Mouse (Mus musculus): ENCODE measurements at regions not wholly inside any gene's neighbourhood (a gene's known extent, or its start where the extent isn't known, plus 50 kb on each side); places are given as distances from the start of the nearest gene placed in this dataset.
"Not testable (repeated sequence)": the region's sequence is repeated elsewhere in the genome, so short reads cannot be mapped to it uniquely, and the experiment has no call there.

GRCm38 (mm10) chr10:117449416-117450239, 69.8 kb upstream of the Cpsf6 start:
- DNase-seq (ENCODE audit: low read depth, low spot score), result no peak

GRCm38 (mm10) chr10:117448783-117449182, 69.0 kb upstream of the Cpsf6 start:
- not testable (repeated sequence) for DNase-seq (ENCODE audit: low read depth, low spot score)

- no peak for DNase-seq (ENCODE audit: low read depth, low spot score)
Observed at GRCm38 (mm10) chr10:117447626-117448025, 67.8 kb upstream of the Cpsf6 start.

- DNase-seq (ENCODE audit: low read depth, low spot score), result no peak
Observed at GRCm38 (mm10) chr10:117447206-117447605, 67.4 kb upstream of the Cpsf6 start.

GRCm38 (mm10) chr10:117446776-117447175, 67.0 kb upstream of the Cpsf6 start:
- DNase-seq (ENCODE audit: low read depth, low spot score), result no peak

GRCm38 (mm10) chr10:117445801-117446490, 66.1 kb upstream of the Cpsf6 start:
- DNase-seq (ENCODE audit: low read depth, low spot score), result no peak

- DNase-seq (ENCODE audit: low read depth, low spot score), result no peak
Observed at GRCm38 (mm10) chr10:117445181-117445790, 65.5 kb upstream of the Cpsf6 start.

GRCm38 (mm10) chr10:117444761-117445160, 64.9 kb upstream of the Cpsf6 start:
- DNase-seq (ENCODE audit: low read depth, low spot score), result no peak

- DNase-seq (ENCODE audit: low read depth, low spot score), result no peak
Observed at GRCm38 (mm10) chr10:117443426-117444350, 63.9 kb upstream of the Cpsf6 start.

- DNase-seq (ENCODE audit: low read depth, low spot score), result no peak
Observed at GRCm38 (mm10) chr10:117441979-117442803, 62.4 kb upstream of the Cpsf6 start.

- no peak for DNase-seq (ENCODE audit: low read depth, low spot score)
Observed at GRCm38 (mm10) chr10:117441121-117441978, 61.5 kb upstream of the Cpsf6 start.

- no peak for DNase-seq (ENCODE audit: low read depth, low spot score)
Observed at GRCm38 (mm10) chr10:117440225-117440976, 60.6 kb upstream of the Cpsf6 start.

- no peak for DNase-seq (ENCODE audit: low read depth, low spot score)
Observed at GRCm38 (mm10) chr10:117439206-117440110, 59.6 kb upstream of the Cpsf6 start.

GRCm38 (mm10) chr10:117438614-117439193, 58.9 kb upstream of the Cpsf6 start:
- DNase-seq (ENCODE audit: low read depth, low spot score), result no peak

- no peak for DNase-seq (ENCODE audit: low read depth, low spot score)
Observed at GRCm38 (mm10) chr10:117437970-117438369, 58.2 kb upstream of the Cpsf6 start.

GRCm38 (mm10) chr10:117436875-117437715, 57.3 kb upstream of the Cpsf6 start:
- peak; percentile 51 for DNase-seq (ENCODE audit: low read depth, low spot score)

All from embryo, embryonic 11.5 days (tissue).